Mouse (Mus musculus) forebrain, embryonic 16.5 days (tissue): ENCODE measurements at regions not wholly inside any gene's neighbourhood (a gene's known extent, or its start where the extent isn't known, plus 50 kb on each side); places are given as distances from the start of the nearest gene placed in this dataset.

ENCODE experiments used
- ATAC-seq: fragments of 200-750 bp; cut with Nextera tagmentation; 2 replicates; pipeline ENCODE4 v1.8.0; 2017; ENCODE audit warnings: mild to moderate bottlenecking, moderate library complexity
- H3K27ac ChIP-seq: fragments of 300-500 bp; sonication (generic); 2 replicates; pipeline ENCODE4 v1.5.1; 2014; ENCODE audit warnings: low read length, control low read depth
- H3K27me3 ChIP-seq: fragments of 300-500 bp; sonication (generic); replicated peaks from 2 replicates; pipeline ENCODE4 v1.6.1; 2014; ENCODE audit warnings: low read length; ENCODE audit not compliant: control insufficient read depth, insufficient read depth
- H3K36me3 ChIP-seq: fragments of 300-500 bp; sonication (generic); 2 replicates; pipeline ENCODE4 v1.6.1; 2014; ENCODE audit not compliant: control insufficient read depth, insufficient read depth
- H3K4me1 ChIP-seq: fragments of 300-500 bp; sonication (generic); replicated peaks from 2 replicates; pipeline ENCODE4 v1.6.1; 2014; ENCODE audit warnings: low read length; ENCODE audit not compliant: control insufficient read depth, insufficient read depth
- H3K4me2 ChIP-seq: fragments of 300-500 bp; sonication (generic); 2 replicates; pipeline ENCODE4 v1.6.1; 2014; ENCODE audit warnings: mild to moderate bottlenecking, low read length, control low read depth
- H3K4me3 ChIP-seq: fragments of 300-500 bp; sonication (generic); replicated peaks from 2 replicates; pipeline ENCODE4 v1.5.1; 2014; ENCODE audit warnings: mild to moderate bottlenecking, low read length, control low read depth
- H3K9ac ChIP-seq: fragments of 300-500 bp; sonication (generic); replicated peaks from 2 replicates; pipeline ENCODE4 v1.6.1; 2014; ENCODE audit warnings: low read depth, low read length, control low read depth
- H3K9me3 ChIP-seq: fragments of 300-500 bp; sonication (generic); 2 replicates; pipeline ENCODE4 v1.6.1; 2016; ENCODE audit warnings: low read length; ENCODE audit not compliant: control insufficient read depth
- WGBS: fragments of 180-500 bp; shearing (Covaris S2); extraction: QIAGEN DNeasy Blood & Tissue Kit; methylation state at CpG from one replicate; pipeline ENCODE4 v1.1.7; 2014; 5-methylcytosine and 5-hydroxymethylcytosine counted together

GRCm38 (mm10) chr7:77632656-77633055 is 1105.2 kb downstream of the Ntrk3 start:
- ATAC-seq, result peak; percentile 68; the same call in 1 of the 2 replicates
- H3K27me3 ChIP-seq, result no peaks in the 10 kb centered on the region
- WGBS, result 11% methylated on average over 1 of the region's 1 CpGs
- H3K4me1 ChIP-seq, result peaks cover 5% of the 10 kb centered on the region; the same call in 1 of the 2 replicates
- no peaks in the 10 kb centered on the region for H3K9me3 ChIP-seq
- H3K36me3 ChIP-seq, result no peaks in the 10 kb centered on the region
- no peak overlapping the region for H3K27ac ChIP-seq
- no peak overlapping the region for H3K9ac ChIP-seq
- no peak overlapping the region for H3K4me3 ChIP-seq
- H3K4me2 ChIP-seq, result no peak overlapping the region

GRCm38 (mm10) chr7:77623491-77623890 is 1114.3 kb downstream of the Ntrk3 start:
- no peak overlapping the region for H3K27ac ChIP-seq
- no peak overlapping the region for H3K4me3 ChIP-seq
- no peak overlapping the region for H3K9ac ChIP-seq
- no peak for ATAC-seq
- H3K9me3 ChIP-seq, result no peaks in the 10 kb centered on the region
- peaks cover 7% of the 10 kb centered on the region; the same call in 1 of the 2 replicates for H3K4me1 ChIP-seq
- no peak overlapping the region for H3K4me2 ChIP-seq
- H3K27me3 ChIP-seq, result no peaks in the 10 kb centered on the region
- WGBS, result 19% methylated on average over 4 of the region's 4 CpGs
- no peaks in the 10 kb centered on the region for H3K36me3 ChIP-seq

- Histone ChIP-seq H3K4me1 (peaks cover 7% of the 10 kb centered on the region; the same call in 1 of the 2 replicates), H3K36me3 (no peaks in the 10 kb centered on the region), H3K27ac (no peak overlapping the region), H3K4me3 (no peak overlapping the region), H3K27me3 (no peaks in the 10 kb centered on the region), H3K9ac (no peak overlapping the region), H3K4me2 (no peak overlapping the region), H3K9me3 (no peaks in the 10 kb centered on the region)
- ATAC-seq, result 0 out of 2 replicates have a peak, but pooled peaks have one; percentile 54
These were observed 1114.9 kb downstream of the Ntrk3 start for GRCm38 (mm10) chr7:77622934-77623333.

GRCm38 (mm10) chr7:77572872-77573271 is 1164.9 kb downstream of the Ntrk3 start:
- Histone ChIP-seq H3K4me1 (no peaks in the 10 kb centered on the region), H3K27me3 (no peaks in the 10 kb centered on the region), H3K27ac (no peak overlapping the region), H3K9me3 (no peaks in the 10 kb centered on the region), H3K4me2 (no peak overlapping the region), H3K4me3 (no peak overlapping the region), H3K9ac (no peak overlapping the region), H3K36me3 (no peaks in the 10 kb centered on the region)
- no peak for ATAC-seq
- WGBS, result 59% methylated on average over 1 of the region's 1 CpGs

GRCm38 (mm10) chr7:77559095-77559494 is 1178.7 kb downstream of the Ntrk3 start:
- Histone ChIP-seq H3K9ac (no peak overlapping the region), H3K4me1 (no peaks in the 10 kb centered on the region), H3K27me3 (no peaks in the 10 kb centered on the region), H3K27ac (no peak overlapping the region), H3K4me2 (no peak overlapping the region), H3K9me3 (no peaks in the 10 kb centered on the region), H3K4me3 (no peak overlapping the region), H3K36me3 (no peaks in the 10 kb centered on the region)
- WGBS, result 63% methylated on average over 1 of the region's 1 CpGs
- ATAC-seq, result no peak

- H3K36me3 ChIP-seq, result no peaks in the 10 kb centered on the region
- no peak overlapping the region for H3K4me2 ChIP-seq
- H3K9ac ChIP-seq, result no peak overlapping the region
- H3K4me1 ChIP-seq, result no peaks in the 10 kb centered on the region
- no peaks in the 10 kb centered on the region for H3K27me3 ChIP-seq
- no peak overlapping the region for H3K4me3 ChIP-seq
- no peaks in the 10 kb centered on the region for H3K9me3 ChIP-seq
- H3K27ac ChIP-seq, result no peak overlapping the region
- WGBS, result 56% methylated on average over 4 of the region's 4 CpGs
- no peak for ATAC-seq
These were observed 1179.3 kb downstream of the Ntrk3 start for GRCm38 (mm10) chr7:77558536-77558935.

- no peak overlapping the region for H3K27ac ChIP-seq
- peaks cover 3% of the 10 kb centered on the region for H3K4me1 ChIP-seq
- 28% methylated on average over 5 of the region's 5 CpGs for WGBS
- H3K4me3 ChIP-seq, result no peak overlapping the region
- H3K36me3 ChIP-seq, result no peaks in the 10 kb centered on the region
- no peaks in the 10 kb centered on the region for H3K9me3 ChIP-seq
- H3K4me2 ChIP-seq, result no peak overlapping the region
- no peaks in the 10 kb centered on the region for H3K27me3 ChIP-seq
- ATAC-seq, result no peak
- H3K9ac ChIP-seq, result no peak overlapping the region
These were observed 1200.9 kb downstream of the Ntrk3 start for GRCm38 (mm10) chr7:77536890-77537289.

GRCm38 (mm10) chr7:77527906-77528305 is 1209.9 kb downstream of the Ntrk3 start:
- ATAC-seq, result no peak
- Histone ChIP-seq H3K4me1 (peaks cover 5% of the 10 kb centered on the region), H3K27ac (no peak overlapping the region), H3K36me3 (no peaks in the 10 kb centered on the region), H3K9ac (no peak overlapping the region), H3K4me3 (no peak overlapping the region), H3K9me3 (no peaks in the 10 kb centered on the region), H3K4me2 (no peak overlapping the region), H3K27me3 (no peaks in the 10 kb centered on the region)
- WGBS, result 29% methylated on average over 5 of the region's 5 CpGs

GRCm38 (mm10) chr7:77509586-77509985 is 1228.2 kb downstream of the Ntrk3 start:
- WGBS, result 84% methylated on average over 2 of the region's 2 CpGs
- Histone ChIP-seq H3K9ac (no peak overlapping the region), H3K4me2 (no peak overlapping the region), H3K9me3 (no peaks in the 10 kb centered on the region), H3K4me3 (no peak overlapping the region), H3K36me3 (no peaks in the 10 kb centered on the region), H3K4me1 (no peaks in the 10 kb centered on the region), H3K27ac (no peak overlapping the region), H3K27me3 (no peaks in the 10 kb centered on the region)
- ATAC-seq, result peak; percentile 66

GRCm38 (mm10) chr7:77507606-77508005 is 1230.2 kb downstream of the Ntrk3 start:
- H3K9ac ChIP-seq, result no peak overlapping the region
- WGBS, result 91% methylated on average over 3 of the region's 3 CpGs
- no peaks in the 10 kb centered on the region for H3K9me3 ChIP-seq
- no peak overlapping the region for H3K4me3 ChIP-seq
- H3K4me2 ChIP-seq, result no peak overlapping the region
- no peaks in the 10 kb centered on the region for H3K27me3 ChIP-seq
- no peak overlapping the region for H3K27ac ChIP-seq
- ATAC-seq, result no peak
- H3K4me1 ChIP-seq, result no peaks in the 10 kb centered on the region
- no peaks in the 10 kb centered on the region for H3K36me3 ChIP-seq
